Mouse (Mus musculus) embryonic facial prominence, embryonic 12.5 days (tissue): ENCODE data around the gene Krtap13. TPM values are rescaled to one million over a fixed set of nuclear protein-coding genes. Genes with fewer than 3 reads are reported as not detected.
"Not testable (repeated sequence)": the region's sequence is repeated elsewhere in the genome, so short reads cannot be mapped to it uniquely, and the experiment has no call there.

Experiments used
- ATAC-seq: fragments of 200-750 bp; cut with Nextera tagmentation; 2 replicates; pipeline ENCODE4 v1.8.0; 2017; ENCODE audit not compliant: insufficient number of reproducible peaks, insufficient read depth, low FRiP score, low TSS enrichment
- H3K27ac ChIP-seq: fragments of 300-500 bp; sonication (generic); 2 replicates; pipeline ENCODE4 v1.5.1; 2016; ENCODE audit warnings: mild to moderate bottlenecking
- H3K27me3 ChIP-seq: fragments of 300-500 bp; sonication (generic); 2 replicates; pipeline ENCODE4 v1.6.1; 2016; ENCODE audit warnings: mild to moderate bottlenecking, moderate library complexity
- H3K36me3 ChIP-seq: fragments of 300-500 bp; sonication (generic); 2 replicates; pipeline ENCODE4 v1.6.1; 2016; ENCODE audit warnings: mild to moderate bottlenecking
- H3K4me1 ChIP-seq: fragments of 300-500 bp; sonication (generic); 2 replicates; pipeline ENCODE4 v1.6.1; 2016
- H3K4me2 ChIP-seq: fragments of 300-500 bp; sonication (generic); replicated peaks from 2 replicates; pipeline ENCODE4 v1.6.1; 2016; ENCODE audit warnings: mild to moderate bottlenecking, moderate library complexity
- H3K4me3 ChIP-seq: fragments of 300-500 bp; sonication (generic); 2 replicates; pipeline ENCODE4 v1.5.1; 2016; ENCODE audit warnings: mild to moderate bottlenecking
- H3K9ac ChIP-seq: fragments of 300-500 bp; sonication (generic); 2 replicates; pipeline ENCODE4 v1.6.1; 2016; ENCODE audit warnings: mild to moderate bottlenecking, moderate library complexity
- H3K9me3 ChIP-seq: fragments of 300-500 bp; sonication (generic); 2 replicates; pipeline ENCODE4 v1.6.1; 2016; ENCODE audit warnings: mild to moderate bottlenecking, moderate library complexity
- WGBS: fragments of 180-500 bp; shearing (Covaris S2); methylation state at CpG from one replicate; pipeline ENCODE4 v1.1.7; 2016; 5-methylcytosine and 5-hydroxymethylcytosine counted together
- polyA plus RNA-seq: library from polyadenylated mRNA; unstranded; fragments of >200 nt; fragmentation: Nextera tagmentation; extraction: Ambion mirVana; gene quantifications from 2 replicates; pipeline ENCODE4 v1.2.1, GENCODE M21; 2016

The Krtap13 gene
- not detected in 2 replicates for polyA plus RNA-seq

DNA sequence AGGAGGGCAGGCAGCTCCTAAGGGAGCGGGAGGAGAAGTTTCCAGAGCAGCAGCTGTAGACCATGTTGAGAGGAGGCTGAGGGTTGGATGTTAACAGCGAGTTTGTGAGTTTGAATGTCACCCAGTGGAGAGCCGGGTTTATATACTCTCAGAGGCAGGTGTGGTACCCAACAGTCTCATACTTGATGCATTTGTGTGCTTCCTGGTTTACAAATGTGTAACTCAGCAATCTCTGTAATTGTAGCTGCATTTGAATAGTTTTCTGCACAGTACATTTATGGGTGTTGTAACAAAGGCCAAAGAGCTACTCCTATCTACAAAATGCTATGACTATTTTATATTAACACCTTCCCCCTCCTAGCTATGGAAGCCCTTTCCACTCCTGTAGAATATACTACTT, at the start of gene Krtap13:
Gene Krtap13 (minus strand): TSS at position 101 of the 400 bp plus-strand sequence.
- 83% methylated on average over 3 of the region's 3 CpGs for WGBS
- not testable (repeated sequence) for ATAC-seq

DNA sequence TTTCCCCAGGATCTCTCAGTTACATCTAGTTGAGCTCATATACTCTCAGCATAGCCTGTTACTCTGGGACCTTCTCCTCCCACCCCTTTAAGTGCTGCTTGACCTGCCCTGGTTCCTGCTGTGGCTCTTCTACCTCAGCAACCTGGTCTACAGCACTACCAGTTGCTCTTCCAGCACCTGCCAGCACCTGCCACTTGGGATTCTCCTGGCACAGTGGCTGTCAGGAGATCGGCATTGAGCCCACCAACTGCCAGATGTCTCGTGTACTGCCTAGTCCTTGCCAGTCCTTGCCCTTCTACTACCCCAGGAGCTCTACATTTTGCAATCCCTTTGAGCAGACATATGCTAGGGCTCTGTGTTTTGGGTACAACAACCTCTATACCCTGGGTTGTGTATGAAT, 35.4 kb upstream of the Krtap13 start:
- no peak for ATAC-seq
- Histone ChIP-seq H3K36me3 (no peaks in the 10 kb centered on the region), H3K27ac (no peak overlapping the region), H3K9ac (no peak overlapping the region), H3K4me2 (no peak overlapping the region), H3K27me3 (no peaks in the 10 kb centered on the region), H3K9me3 (no peaks in the 10 kb centered on the region), H3K4me1 (no peaks in the 10 kb centered on the region), H3K4me3 (no peak overlapping the region)
- WGBS: 82% methylated on average over 2 of the region's 2 CpGs

More for the DNA sequence above, at the start of gene Krtap13:
- not testable (repeated sequence) for H3K27me3 ChIP-seq, H3K4me3 ChIP-seq, H3K4me1 ChIP-seq, H3K9me3 ChIP-seq, H3K4me2 ChIP-seq, H3K36me3 ChIP-seq, H3K27ac ChIP-seq, H3K9ac ChIP-seq

DNA sequence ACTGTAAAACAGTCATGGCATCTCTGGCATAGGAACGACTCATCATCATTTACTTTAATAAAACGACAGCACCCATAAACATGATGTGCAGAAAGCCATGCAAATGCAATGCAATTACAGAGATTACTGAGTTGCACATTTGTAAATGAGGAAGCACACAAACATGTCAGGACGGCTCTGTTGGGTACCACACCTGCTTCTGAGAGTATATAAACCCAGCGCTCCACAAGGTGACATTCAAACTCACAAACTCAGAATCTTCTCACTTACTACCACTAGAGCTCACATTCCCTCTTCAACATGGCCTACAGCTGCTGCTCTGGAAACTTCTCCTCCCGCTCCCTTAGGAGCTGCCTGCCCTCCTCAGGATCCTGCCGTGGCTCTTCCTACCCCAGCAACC, 26.2 kb upstream of the Krtap13 start, which contains the start of gene Gm5965:
Gene Gm5965 (plus strand): TSS at position 301 of the 400 bp plus-strand sequence.
- H3K9ac ChIP-seq: no peak within 1 kb of the TSS
- no peaks in the 10 kb centered on the region for H3K4me1 ChIP-seq
- H3K27me3 ChIP-seq: no peaks in the 10 kb centered on the region
- no peak within 1 kb of the TSS for H3K27ac ChIP-seq
- no peak within 1 kb of the TSS for H3K4me2 ChIP-seq
- no peak for ATAC-seq
- no peaks in the 10 kb centered on the region for H3K9me3 ChIP-seq
- WGBS: 90% methylated on average over 6 of the region's 6 CpGs
- no peaks in the 10 kb centered on the region for H3K36me3 ChIP-seq
- no peak within 1 kb of the TSS for H3K4me3 ChIP-seq

DNA sequence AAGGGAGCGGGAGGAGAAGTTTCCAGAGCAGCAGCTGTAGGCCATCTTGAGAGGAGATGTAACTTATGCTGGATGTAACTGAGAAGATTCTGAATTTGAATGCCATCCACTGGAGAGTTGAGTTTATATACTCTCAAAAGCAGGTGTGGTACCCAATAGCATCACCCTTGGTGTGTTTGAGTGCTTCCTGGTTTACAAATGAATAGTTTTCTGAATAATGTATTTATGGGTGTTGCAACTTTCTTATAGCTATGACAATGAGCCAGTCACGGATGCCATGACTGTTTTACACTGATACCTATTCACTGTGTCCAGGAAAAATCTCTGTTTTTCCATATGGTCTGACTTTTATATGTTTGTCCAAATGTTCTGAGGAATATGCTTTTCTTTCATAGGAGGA, 22.7 kb upstream of the Krtap13 start, which contains the start of gene 2310057N15Rik:
Gene 2310057N15Rik (minus strand): TSS at position 101 of the 400 bp plus-strand sequence.
- Histone ChIP-seq H3K9me3 (no peaks in the 10 kb centered on the region), H3K27ac (no peak within 1 kb of the TSS), H3K4me2 (no peak within 1 kb of the TSS), H3K36me3 (no peaks in the 10 kb centered on the region), H3K4me3 (no peak within 1 kb of the TSS), H3K27me3 (no peaks in the 10 kb centered on the region), H3K4me1 (no peaks in the 10 kb centered on the region), H3K9ac (no peak within 1 kb of the TSS)
- WGBS: 87% methylated on average over 2 of the region's 2 CpGs
- no peak for ATAC-seq

DNA sequence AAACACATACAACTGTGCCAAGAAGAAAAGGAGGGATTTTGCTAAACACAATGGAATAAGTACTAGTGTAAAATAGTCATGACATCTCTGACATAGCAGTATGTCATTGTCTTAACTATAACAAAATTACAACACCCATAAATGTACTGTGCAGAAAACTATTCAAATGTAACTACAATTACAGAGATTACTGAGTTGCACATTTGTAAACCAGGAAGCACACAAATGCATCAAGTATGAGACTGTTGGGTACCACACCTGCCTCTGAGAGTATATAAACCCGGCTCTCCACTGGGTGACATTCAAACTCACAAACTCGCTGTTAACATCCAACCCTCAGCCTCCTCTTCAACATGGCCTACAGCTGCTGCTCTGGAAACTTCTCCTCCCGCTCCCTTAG, 7.1 kb upstream of the Krtap13 start, which contains the start of gene 2310034C09Rik:
Gene 2310034C09Rik (plus strand): TSS at position 301 of the 400 bp plus-strand sequence.
- H3K9ac ChIP-seq, H3K27me3 ChIP-seq, H3K27ac ChIP-seq, H3K9me3 ChIP-seq, H3K4me3 ChIP-seq, H3K36me3 ChIP-seq, H3K4me1 ChIP-seq, H3K4me2 ChIP-seq, ATAC-seq: not testable (repeated sequence)
- WGBS: 85% methylated on average over 3 of the region's 3 CpGs

DNA sequence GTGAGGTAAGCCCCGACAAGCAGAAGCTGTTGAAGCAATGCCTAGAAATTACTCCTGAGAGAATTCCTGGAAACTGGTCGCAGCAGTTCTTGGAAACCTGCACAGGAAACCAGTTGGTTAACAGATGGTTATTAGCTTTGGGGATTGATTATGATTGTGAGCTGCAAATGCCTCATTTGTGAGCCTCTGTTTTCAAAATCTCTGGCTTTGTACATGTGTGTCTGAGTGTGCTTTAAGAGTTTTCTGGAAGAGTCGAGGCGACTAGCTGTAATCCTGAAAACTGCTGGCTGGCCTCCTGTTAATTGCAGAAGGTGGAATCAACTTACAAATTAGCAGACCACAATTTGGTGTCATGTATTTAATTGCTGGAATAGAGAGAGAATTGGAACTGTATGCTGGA, 3.5 kb downstream of the Krtap13 start:
- no peak for ATAC-seq
- 53% methylated on average over 4 of the region's 4 CpGs for WGBS

DNA sequence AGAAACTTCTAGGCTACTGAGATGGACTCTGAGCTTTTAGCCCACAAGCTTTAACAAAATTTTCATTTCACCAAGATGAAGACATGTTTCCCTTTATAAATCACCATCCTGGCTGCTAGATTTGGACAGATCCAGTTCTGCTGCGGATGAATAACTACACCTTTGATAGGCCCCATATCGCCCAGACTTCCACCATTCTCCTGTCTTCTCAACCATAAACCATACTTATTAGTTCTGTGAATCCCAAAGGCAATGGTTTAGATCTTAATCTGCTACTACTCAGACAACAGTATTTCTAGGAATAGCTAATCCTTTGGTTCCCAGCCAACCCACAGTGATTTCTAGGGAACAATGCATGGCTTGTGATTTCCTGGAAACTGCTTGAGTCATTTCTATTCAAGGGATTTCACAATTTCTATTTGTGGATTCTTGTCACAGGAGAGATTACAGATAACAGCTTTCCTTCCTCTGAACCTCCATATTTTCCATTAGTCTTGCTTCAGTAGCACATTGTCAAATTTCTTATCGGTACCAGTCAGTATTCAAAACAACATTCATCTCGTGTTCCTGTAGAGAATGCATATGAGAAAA, 6.6 kb downstream of the Krtap13 start:
- H3K9me3 ChIP-seq: no peaks in the 10 kb centered on the region
- H3K27ac ChIP-seq: no peak overlapping the region
- H3K27me3 ChIP-seq: no peaks in the 10 kb centered on the region
- H3K4me1 ChIP-seq: no peaks in the 10 kb centered on the region
- H3K4me3 ChIP-seq: no peak overlapping the region
- H3K9ac ChIP-seq: no peak overlapping the region
- WGBS: 83% methylated on average over 4 of the region's 4 CpGs
- no peak for ATAC-seq
- no peak overlapping the region for H3K4me2 ChIP-seq
- no peaks in the 10 kb centered on the region for H3K36me3 ChIP-seq

More for the DNA sequence above, 3.5 kb downstream of the Krtap13 start:
- Histone ChIP-seq H3K9ac (no peak overlapping the region), H3K4me1 (no peaks in the 10 kb centered on the region), H3K4me3 (no peak overlapping the region), H3K27ac (no peak overlapping the region), H3K36me3 (no peaks in the 10 kb centered on the region), H3K9me3 (no peaks in the 10 kb centered on the region), H3K4me2 (no peak overlapping the region), H3K27me3 (no peaks in the 10 kb centered on the region)

DNA sequence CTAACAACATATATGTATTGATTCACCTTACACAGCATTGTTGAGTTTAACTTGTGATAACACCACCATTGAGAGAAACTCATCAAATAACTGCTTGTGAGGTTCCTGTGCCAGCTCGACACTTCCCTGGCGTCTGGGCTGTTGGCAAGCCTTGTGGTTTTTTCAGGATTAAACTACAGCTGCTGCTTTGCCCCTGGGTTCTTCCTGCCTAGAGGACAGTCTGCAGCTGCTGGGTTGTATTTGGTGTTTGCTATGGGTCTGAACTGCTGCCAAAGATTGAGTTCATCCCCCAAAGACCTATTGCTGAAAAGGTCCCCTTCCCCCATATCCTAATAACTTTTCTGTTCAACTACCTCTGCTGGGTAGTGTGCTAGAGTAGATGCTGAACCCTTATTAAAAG, 16.0 kb downstream of the Krtap13 start:
- no peak overlapping the region for H3K27ac ChIP-seq
- H3K4me2 ChIP-seq: no peak overlapping the region
- no peak overlapping the region for H3K4me3 ChIP-seq
- no peaks in the 10 kb centered on the region for H3K4me1 ChIP-seq
- H3K9me3 ChIP-seq: no peaks in the 10 kb centered on the region
- ATAC-seq: no peak
- no peak overlapping the region for H3K9ac ChIP-seq
- 68% methylated on average over 2 of the region's 2 CpGs for WGBS
- H3K36me3 ChIP-seq: no peaks in the 10 kb centered on the region
- H3K27me3 ChIP-seq: no peaks in the 10 kb centered on the region

DNA sequence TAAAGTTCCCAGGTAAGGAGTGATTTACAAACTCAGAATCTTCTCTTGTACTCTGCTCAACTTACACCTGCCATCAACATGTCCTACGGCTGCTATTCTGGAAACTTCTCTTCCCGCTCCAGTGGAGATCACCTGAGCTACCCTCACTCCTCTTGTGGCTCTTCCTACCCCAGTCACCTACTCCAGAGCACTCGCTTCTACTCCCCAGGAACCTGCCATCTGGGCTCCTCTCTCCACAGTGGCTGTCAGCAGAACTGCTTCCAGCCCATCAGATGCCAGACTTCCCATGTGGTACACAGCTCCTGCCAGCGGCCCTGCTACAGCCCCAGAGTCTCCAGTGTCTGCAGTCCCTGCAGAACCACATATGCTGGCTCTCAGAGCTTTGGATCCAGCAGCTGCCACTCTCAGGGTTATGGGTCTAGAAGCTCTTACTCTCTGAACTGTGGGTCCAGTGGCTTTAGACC, 22.6 kb downstream of the Krtap13 start, which contains the start of gene Krtap13-1:
Gene Krtap13-1 (plus strand): TSS at position 51 of the 464 bp plus-strand sequence.
- Histone ChIP-seq H3K9ac (no peak within 1 kb of the TSS), H3K4me3 (no peak within 1 kb of the TSS), H3K4me1 (no peaks in the 10 kb centered on the region), H3K27me3 (no peaks in the 10 kb centered on the region), H3K9me3 (no peaks in the 10 kb centered on the region), H3K36me3 (no peaks in the 10 kb centered on the region), H3K4me2 (no peak within 1 kb of the TSS), H3K27ac (no peak within 1 kb of the TSS)
- no peak for ATAC-seq
- WGBS: 77% methylated on average over 4 of the region's 4 CpGs

DNA sequence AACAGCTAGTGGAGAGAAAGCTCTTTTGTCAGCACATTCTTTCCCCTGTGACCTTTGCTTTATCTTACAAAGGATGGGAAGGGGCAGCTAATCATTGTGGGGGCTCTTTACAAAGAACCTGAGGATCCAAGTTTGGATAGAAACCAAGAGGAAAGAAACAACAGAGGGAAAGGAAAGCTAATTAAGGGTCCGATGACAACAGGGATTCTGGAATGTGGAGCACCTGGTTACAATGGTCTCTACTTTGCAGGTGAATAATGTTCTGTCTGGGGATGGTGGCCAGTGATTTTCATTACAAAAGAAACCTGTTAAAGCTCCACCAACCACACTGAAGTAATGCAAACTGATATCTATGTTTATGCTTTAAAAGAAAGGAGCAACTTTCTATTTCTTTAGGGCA, 31.4 kb downstream of the Krtap13 start:
- H3K4me1 ChIP-seq: no peaks in the 10 kb centered on the region
- no peaks in the 10 kb centered on the region for H3K27me3 ChIP-seq
- no peaks in the 10 kb centered on the region for H3K9me3 ChIP-seq
- no peak overlapping the region for H3K4me3 ChIP-seq
- H3K9ac ChIP-seq: no peak overlapping the region
- 19% methylated on average over 1 of the region's 1 CpGs for WGBS
- no peaks in the 10 kb centered on the region for H3K36me3 ChIP-seq
- no peak overlapping the region for H3K27ac ChIP-seq
- no peak for ATAC-seq
- H3K4me2 ChIP-seq: no peak overlapping the region

DNA sequence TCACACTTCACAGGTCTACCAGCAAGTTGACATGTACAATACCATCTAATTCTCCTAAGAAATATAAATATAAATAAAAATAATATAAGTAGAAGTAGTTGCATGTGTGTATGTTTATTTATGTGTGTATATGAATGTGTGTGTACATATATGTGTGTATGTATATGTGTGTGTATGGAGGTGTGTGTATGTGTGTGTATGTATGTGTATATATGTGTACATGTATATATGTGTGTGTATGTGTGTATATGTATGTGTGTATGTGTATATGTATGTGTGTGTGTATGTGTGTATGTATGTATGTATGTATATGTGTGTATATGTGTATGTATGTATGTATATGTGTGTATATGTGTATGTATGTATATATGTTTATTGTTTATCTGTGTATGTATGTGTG, 34.9 kb downstream of the Krtap13 start:
- Histone ChIP-seq H3K9me3 (no peaks in the 10 kb centered on the region), H3K4me2 (no peak overlapping the region), H3K36me3 (no peaks in the 10 kb centered on the region), H3K9ac (no peak overlapping the region), H3K27me3 (no peaks in the 10 kb centered on the region), H3K4me1 (no peaks in the 10 kb centered on the region), H3K27ac (no peak overlapping the region), H3K4me3 (no peak overlapping the region)
- no peak for ATAC-seq

DNA sequence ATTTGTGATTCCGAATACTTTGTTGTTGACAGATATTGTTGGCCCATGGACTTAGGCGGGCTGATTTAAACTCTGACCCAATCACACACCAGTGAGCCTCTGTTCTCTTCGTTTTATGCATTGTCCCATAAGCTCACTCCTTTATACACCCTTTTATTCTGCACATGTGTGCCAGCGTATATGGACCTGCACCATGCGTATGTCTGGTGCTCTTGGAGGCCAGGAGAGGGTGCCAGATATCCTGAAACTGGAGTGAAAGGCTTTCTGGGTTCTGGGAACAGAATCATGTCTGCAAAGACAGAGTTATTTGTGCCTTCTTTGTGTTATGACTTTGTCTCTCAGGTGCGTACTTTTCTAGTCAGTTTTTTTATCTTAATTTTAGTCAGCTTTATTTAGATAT, 40.2 kb downstream of the Krtap13 start:
- Histone ChIP-seq H3K27ac (no peak overlapping the region), H3K27me3 (no peaks in the 10 kb centered on the region), H3K4me3 (no peak overlapping the region), H3K36me3 (no peaks in the 10 kb centered on the region), H3K9ac (no peak overlapping the region), H3K9me3 (no peaks in the 10 kb centered on the region), H3K4me2 (no peak overlapping the region), H3K4me1 (no peaks in the 10 kb centered on the region)
- WGBS: 86% methylated on average over 6 of the region's 6 CpGs
- ATAC-seq: no peak
